Mouse (Mus musculus) layer of hippocampus, postnatal 14 days (tissue): ENCODE measurements around the gene Tpm3. TPM values are rescaled to one million over a fixed set of nuclear protein-coding genes. Genes with fewer than 3 reads are reported as not detected.
A peak's percentile ranks its signal among the peaks of the same experiment; 100 is the strongest.
"Not testable (repeated sequence)": the region's sequence is repeated elsewhere in the genome, so short reads cannot be mapped to it uniquely, and the experiment has no call there.

ENCODE experiments used
- DNase-seq, 2 experiments: peaks; one replicate each; pipeline ENCODE4 v3.0.0; 2021 to 2022; ENCODE audit warnings: low spot score in 2 of 2, mixed read lengths in 1 of 2
- total RNA-seq, 2 experiments: library from RNA; stranded (reverse); gene quantifications; 2 replicates each; pipeline ENCODE4 v1.2.3; 2021

Tpm3 gene
- total RNA-seq, 2 experiments from 2014 or later = 193 to 202 TPM

- DNase-seq = no peak
Measured at GRCm38 (mm10) chr3:90083034-90083433, 10.6 kb downstream of the Tpm3 start.

GRCm38 (mm10) chr3:90083698-90084324 lies 11.4 kb downstream of the Tpm3 start:
- peak in 1 of 2 experiments; percentile 68 for DNase-seq

DNA sequence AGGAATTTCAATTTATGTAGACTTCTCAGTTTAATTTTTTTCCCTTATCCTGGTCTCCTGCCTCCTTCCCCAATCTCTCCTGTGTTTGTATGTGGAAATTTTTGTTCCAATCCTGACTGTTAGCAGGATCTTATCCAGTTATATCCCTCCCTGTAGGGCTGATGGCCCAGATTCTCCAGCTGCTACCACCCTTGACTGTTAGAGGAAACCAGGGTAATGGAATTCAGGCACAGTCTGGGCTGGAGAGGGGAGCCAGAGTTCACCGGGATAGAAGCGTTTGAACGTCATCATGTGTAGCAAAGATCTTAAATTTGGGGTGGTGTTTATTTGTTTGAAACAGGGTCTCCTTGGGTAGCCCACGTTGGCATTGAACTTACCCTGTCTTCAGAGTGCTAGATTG lies 12.3 kb downstream of the Tpm3 start:
- no peak for DNase-seq

GRCm38 (mm10) chr3:90085281-90085680 lies 12.8 kb downstream of the Tpm3 start:
- no peak for DNase-seq

DNA sequence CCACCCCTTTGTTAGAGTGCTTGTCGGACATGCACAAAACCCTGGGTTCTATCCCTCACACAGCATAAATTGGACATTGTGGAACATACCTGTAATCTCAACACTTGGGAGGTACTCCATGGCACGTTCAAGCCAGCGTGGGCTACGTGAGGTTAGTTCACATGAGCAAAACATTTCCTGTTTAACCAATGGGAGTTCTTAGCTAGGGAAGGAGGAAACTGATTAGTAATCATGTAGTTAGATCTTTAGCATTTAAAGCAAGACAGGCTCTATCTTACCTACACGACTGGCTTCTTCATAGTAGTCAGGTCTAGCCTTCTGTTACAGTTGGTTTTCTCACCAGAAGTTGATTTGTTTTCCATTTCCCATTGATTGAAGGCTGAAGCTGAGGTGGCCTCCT lies 13.6 kb downstream of the Tpm3 start:
- no peak for DNase-seq

DNA sequence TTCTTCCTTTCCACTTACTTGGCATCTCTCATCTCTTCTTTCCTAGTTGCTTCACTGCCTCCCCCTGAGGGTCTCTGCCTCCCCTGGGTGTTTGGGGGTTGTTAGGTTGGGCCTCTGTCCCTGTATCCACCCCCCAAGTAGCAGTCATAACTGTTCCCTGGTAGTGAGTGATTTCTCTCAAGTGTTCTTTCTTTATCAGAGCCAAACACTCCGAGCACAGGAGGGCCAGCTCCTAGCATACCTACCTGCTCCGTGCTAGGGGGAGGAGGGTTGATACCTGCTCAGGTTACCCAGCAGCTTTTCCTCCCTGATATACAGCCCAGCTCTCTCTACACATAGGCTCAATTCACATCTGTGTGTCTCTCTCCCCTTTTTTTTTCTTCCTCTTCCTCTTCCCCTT lies 16.2 kb downstream of the Tpm3 start:
- DNase-seq = no peak

GRCm38 (mm10) chr3:90090892-90091291 lies 18.4 kb downstream of the Tpm3 start:
- no peak for DNase-seq

DNA sequence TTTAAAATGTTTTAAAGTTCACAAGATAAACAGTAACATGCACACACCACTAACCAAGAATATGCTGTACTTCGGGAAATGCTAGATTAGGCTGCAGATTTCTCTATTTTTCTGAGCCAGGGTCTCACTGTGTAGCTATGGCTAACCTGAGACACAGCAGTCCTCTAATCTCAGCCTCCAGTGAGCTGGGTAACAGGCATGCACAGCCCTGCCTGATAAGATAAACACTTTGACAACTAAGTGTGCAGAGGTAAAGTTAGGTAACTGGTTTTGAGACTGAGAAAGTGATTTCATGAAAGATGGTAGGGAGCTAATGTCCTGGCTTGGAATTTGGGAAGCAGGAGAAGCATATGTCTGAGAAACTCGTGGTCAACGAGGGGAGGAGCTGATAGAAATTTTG lies 22.0 kb downstream of the Tpm3 start:
- DNase-seq = no peak

DNA sequence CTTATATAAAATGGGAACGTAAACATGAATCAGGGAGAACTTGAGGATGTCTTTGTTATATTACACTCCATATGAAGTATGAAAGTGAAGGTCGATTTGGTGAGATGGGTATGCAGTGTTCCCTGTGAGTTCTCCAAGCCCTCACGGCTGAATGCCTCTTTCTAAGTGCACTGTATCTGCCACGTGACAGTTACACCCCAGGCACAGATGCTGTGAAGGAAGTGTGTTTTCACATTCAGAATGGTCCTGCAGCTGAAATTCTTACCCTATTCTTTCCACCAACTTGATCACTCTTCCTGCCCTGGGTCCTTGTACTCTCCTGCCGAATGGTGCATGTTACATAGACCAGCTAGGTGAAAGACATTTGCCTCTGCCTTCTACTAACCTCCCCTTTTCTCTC lies 25.5 kb downstream of the Tpm3 start:
- DNase-seq = no peak

GRCm38 (mm10) chr3:90101010-90101409 lies 28.6 kb downstream of the Tpm3 start:
- DNase-seq = no peak

DNA sequence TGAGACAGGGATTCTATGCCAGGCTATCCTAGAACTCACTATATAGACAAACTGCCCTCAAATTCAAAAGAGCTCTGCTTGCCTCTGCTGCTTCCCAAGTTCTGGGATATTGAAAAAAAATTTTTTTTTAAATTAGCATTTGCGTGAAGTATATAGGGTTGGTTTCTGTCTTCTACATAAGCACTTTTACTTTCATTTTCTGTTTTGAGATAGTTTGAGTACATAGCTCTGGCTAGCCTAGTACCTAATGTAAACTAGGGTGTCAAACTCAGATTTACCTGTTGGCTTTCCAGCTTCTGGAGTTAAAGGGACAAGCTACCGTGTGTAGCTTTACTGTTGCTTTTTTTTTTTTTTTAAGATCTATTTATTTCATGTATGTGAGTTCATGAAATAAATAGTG lies 29.2 kb downstream of the Tpm3 start:
- DNase-seq = no peak

- DNase-seq = no peak
Measured at GRCm38 (mm10) chr3:90102239-90102638, 29.8 kb downstream of the Tpm3 start.

GRCm38 (mm10) chr3:90103176-90103575 lies 30.7 kb downstream of the Tpm3 start:
- DNase-seq = no peak

GRCm38 (mm10) chr3:90103938-90104337 lies 31.5 kb downstream of the Tpm3 start, which contains the start of gene Nup210l:
Gene Nup210l (plus strand): TSS chr3:90104132.
- DNase-seq = no peak

- no peak for DNase-seq
Measured at GRCm38 (mm10) chr3:90111706-90112105, 39.3 kb downstream of the Tpm3 start.

DNA sequence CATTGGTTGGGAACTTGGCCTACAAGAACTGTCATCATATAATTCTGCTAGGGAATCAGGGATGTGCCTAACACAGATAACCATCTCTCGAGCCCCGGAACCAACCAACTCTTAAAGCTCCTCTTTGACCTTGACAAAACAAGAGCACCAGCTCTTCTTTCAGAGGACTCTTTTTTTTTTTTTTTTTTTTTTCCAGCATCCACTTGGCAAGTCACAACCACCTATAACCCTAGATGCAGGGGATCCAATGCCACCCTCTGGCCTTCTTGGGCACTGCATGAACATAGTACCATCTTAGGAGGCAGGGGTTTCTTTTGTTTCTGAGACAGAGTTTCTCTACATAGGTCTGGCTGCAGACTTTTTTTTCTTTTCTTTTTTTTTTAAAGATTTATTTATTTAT lies 41.9 kb downstream of the Tpm3 start:
- DNase-seq = no peak

GRCm38 (mm10) chr3:90115526-90115925 lies 43.1 kb downstream of the Tpm3 start:
- no peak for DNase-seq

DNA sequence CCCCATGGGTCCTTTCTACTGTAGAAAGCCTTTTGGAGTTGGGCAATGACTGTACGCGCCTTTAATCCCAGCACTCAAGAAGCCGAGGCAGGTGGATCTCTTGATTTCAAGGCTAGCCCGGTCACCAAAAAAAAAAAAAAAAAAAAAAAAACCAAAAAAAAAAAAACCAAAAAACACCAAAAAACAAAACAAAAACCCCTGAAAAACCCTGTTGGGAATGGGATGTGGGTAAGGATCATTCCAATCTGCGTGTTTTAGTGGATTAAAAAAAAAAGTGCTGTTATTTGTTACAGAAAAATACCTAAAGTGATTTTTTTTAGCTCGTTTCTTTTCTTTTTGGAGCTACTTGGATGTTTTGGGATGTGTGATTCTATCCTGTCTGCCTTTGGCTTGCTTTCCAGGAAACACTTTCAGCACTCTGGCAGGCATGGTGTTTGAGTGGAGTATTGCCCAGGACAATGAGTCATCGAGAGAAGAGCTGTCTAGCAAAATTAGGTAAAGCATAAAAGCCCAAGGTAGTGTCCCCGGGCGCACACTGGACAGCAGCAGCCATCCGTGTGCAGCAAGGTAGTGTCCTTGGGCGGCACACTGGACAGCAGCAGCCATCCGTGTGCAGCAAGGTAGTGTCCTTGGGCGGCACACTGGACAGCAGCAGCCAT lies 45.8 kb downstream of the Tpm3 start:
- peak; percentile 16 to 52 for DNase-seq

DNA sequence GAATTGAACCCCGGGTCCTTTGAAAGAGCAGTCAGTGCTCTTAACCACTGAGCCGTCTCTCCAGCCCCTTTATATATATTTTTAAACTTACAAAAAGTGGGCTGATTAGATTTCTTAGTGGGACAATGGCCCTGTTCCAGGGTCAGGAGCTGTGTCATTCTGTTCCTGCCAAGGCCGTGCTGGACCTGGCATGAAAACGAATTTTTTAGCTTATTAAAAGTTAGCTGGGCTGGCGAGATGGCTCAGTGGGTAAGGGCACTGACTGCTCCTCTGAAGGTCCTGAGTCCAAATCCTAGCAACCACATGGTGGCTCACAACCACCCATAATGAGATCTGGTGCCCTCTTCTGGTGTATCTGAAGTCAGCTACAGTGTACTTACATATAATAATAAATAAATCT lies 49.6 kb downstream of the Tpm3 start:
- not testable (repeated sequence) for DNase-seq

- DNase-seq = no peak
Measured at GRCm38 (mm10) chr3:90125710-90126109, 53.3 kb downstream of the Tpm3 start.

GRCm38 (mm10) chr3:90127881-90128280 lies 55.4 kb downstream of the Tpm3 start:
- no peak for DNase-seq

GRCm38 (mm10) chr3:90132745-90133144 lies 60.3 kb downstream of the Tpm3 start:
- DNase-seq = no peak

- DNase-seq = no peak
Measured at GRCm38 (mm10) chr3:90133331-90133730, 60.9 kb downstream of the Tpm3 start.
